Mouse (Mus musculus): Measurements from ENCODE around the gene Prune2. TPM values are rescaled to one million over a fixed set of nuclear protein-coding genes. Genes with fewer than 3 reads are reported as not detected.

The Prune2 gene
- total RNA-seq, 2 experiments from 2014 or later: 16.2 to 17.4 TPM

GRCm38 (mm10) chr19:17108782-17109181 lies 152.9 kb downstream of the Prune2 start:
- no peak for DNase-seq
- intact Hi-C loops (cut with DNase I): no loop called here

GRCm38 (mm10) chr19:17124034-17124735 lies 168.3 kb downstream of the Prune2 start:
- intact Hi-C loops (cut with DNase I): loop anchor here (2.0 kb wide), 2 partner anchors 39 to 241 kb away; no protein-coding TSS in a partner anchor

DNA sequence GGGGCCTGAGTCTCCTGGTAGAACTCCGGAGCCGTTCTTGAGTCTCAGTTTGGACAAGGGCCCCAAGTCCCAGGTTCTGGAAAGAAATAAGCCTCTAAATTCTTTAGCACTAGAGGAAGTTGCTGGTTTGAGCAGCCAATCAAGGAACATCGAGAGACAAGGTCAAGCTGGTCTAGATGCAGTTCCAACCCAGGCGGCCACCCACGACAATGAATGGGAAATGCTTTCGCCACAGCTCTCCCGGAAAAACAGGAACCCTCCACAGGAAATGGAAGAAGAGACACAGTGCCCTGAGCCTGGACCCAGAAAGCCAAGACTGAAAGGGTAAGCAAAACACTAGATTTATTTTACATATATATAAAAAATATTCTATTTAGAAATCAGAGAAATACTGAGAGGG lies 169.5 kb downstream of the Prune2 start:
- peak; percentile 4 to 8 for DNase-seq
- intact Hi-C loops (cut with DNase I): loop anchor here (1.0 to 5.0 kb wide), 4 partner anchors 37 to 1422 kb away; no protein-coding TSS in a partner anchor

More at GRCm38 (mm10) chr19:17124034-17124735, 168.3 kb downstream of the Prune2 start:
- peak; percentile 38 to 76 for DNase-seq

- no peak for DNase-seq
These were observed 174.6 kb downstream of the Prune2 start for GRCm38 (mm10) chr19:17130544-17130943.

GRCm38 (mm10) chr19:17136677-17137460 lies 181.0 kb downstream of the Prune2 start:
- peak; percentile 38 to 52 for DNase-seq
- intact Hi-C loops (cut with DNase I): no loop called here

More at GRCm38 (mm10) chr19:17130544-17130943, 174.6 kb downstream of the Prune2 start:
- intact Hi-C loops (cut with DNase I): no loop called here

- intact Hi-C loops (cut with DNase I): no loop called here
- DNase-seq: no peak
These were observed 181.7 kb downstream of the Prune2 start for GRCm38 (mm10) chr19:17137656-17138055.

DNA sequence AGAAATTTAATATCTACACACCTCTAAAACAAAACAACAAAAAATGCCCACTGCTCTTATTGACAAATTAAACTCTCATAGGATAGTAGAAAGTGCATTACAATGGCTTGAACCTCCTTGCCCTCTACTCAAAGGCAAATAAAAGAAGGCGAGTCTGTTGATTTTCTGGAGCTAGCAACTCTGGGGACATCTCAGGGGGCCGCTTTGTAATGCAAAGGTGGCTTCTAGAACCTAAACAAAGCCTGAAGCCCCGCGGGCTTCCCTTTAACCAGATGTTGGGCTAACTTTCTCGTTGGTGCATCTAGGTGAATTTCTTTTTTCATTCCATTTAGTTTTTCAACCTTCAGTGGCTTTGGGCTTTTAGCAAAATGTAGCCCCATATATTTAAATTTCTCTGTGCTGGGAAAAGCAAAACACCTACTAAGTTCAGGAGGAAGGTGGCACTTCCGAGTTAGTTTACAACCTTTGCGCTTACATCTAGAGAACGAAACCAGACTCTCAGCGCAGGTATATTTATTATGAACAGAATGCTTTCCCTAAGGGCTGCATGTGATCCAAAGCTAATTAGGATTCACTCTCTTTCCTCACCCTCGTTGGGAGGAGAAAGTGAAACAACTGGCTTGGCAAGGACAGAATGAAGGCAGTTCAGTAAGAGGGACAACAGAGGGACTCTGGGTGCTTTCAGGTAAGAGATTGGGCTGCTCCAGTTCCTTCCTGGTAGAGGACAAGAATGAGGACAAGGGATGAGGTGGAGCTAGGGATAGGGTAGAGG lies 182.4 kb downstream of the Prune2 start:
- no peak for DNase-seq
- intact Hi-C loops (cut with DNase I): no loop called here

DNA sequence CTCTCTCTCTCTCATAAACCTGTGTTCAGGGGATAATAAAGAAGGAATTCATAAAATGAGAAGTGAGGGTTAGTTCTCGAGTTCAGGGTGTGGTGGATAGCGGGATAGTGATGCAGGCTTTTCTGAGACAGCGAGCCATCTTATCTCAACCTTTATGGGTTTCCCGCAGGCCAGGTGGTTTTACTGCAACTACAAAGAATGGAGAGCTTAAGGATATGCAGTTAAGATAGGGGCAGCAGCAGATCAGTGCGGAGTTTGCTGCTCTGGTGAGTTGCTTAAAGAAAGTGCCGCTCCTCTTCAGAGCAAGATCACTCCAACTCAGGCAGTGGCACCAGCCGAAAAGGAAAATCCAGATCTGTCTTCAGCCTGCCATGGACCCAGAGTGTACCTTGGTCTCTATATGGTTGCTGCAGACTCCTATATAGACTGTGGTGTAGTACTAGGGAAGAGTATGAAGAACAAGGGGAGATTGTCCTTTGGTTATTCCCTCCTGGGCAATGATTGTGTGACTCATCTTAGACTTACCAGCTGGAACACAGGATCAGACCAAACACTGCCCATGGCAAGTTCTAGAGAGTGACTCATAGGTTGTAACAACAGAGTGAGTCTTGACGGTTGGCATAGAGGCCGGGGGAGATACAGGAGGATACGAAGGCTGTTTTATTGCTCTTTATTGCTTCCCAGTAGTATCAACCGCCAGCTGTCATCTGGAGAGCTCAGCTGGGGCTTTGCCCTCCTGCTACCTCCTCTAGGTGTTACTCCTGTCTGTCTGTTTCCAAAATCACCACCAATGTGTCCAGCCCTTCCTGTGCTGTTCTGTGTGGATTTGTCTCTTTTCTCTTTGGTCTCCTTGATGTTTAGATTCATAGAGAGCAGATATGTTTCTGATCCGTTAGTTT lies 184.3 kb downstream of the Prune2 start:
- no peak for DNase-seq
- intact Hi-C loops (cut with DNase I): no loop called here

GRCm38 (mm10) chr19:17143245-17143644 lies 187.3 kb downstream of the Prune2 start:
- no peak for DNase-seq
- intact Hi-C loops (cut with DNase I): no loop called here

DNA sequence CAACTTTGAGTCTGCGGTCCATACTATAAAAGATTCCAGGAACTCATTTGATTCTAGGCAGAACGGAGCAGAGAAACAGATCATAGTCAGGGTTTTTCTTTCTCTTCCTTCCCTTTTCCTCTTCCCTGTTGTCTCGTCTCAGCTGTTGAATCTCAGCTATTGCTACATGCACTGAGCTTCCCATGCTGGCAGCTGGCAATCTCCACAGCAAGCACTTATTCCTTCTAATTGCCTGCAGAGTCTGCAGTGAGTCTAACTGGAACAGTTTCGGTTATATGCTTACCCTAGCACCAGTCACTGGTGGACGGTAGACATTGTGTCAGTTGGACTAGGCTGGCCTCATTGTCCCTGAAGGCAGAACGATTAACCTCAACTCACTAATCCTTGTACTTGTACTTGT lies 188.3 kb downstream of the Prune2 start:
- intact Hi-C loops (cut with DNase I): no loop called here
- DNase-seq: peak in 1 of 2 experiments; percentile 15

- intact Hi-C loops (cut with DNase I): no loop called here
These were observed 194.1 kb downstream of the Prune2 start for GRCm38 (mm10) chr19:17150064-17150463.

GRCm38 (mm10) chr19:17151781-17152180 lies 195.9 kb downstream of the Prune2 start:
- intact Hi-C loops (cut with DNase I): no loop called here
- DNase-seq: no peak

More at GRCm38 (mm10) chr19:17150064-17150463, 194.1 kb downstream of the Prune2 start:
- no peak for DNase-seq

DNA sequence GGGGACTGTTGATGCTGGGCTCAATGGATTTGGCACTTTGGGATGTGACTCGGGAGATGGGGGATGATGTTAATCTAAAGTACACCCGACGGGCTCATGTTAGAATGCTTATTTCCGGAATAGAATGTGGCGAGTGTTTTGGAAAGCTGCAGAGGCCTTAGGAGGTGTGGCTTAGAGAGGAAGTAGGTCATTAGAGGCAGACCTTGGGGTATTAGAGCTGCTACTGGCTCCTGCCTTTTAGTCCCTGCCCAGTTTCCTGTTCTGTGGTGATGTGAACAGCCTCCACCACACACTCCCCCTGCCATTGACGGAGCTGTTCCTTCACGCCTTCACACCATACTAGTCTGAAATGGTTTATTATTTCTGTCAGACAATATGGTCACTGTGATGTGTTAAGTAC lies 196.5 kb downstream of the Prune2 start:
- DNase-seq: no peak
- intact Hi-C loops (cut with DNase I): no loop called here

- intact Hi-C loops (cut with DNase I): no loop called here
- DNase-seq: no peak
These were observed 198.2 kb downstream of the Prune2 start for GRCm38 (mm10) chr19:17153911-17154639.

DNA sequence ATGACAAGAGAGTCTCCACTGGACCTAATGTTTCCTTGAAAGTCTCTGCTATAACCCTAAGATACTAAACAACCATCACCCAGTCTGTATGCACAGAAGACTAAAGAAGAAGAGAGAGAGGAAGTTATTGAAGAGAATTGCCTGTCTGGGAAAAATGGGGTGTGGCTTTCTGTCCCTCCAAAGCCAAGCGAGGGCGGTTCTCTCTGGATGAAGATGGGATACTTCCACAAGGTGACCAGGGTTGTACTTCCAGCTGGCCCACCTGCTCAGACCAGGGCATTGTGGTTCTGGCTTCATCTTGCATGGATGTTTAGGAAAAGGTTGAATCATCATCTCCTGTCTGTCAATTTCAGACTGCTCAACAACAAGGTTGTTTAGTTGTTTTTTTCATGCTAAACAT lies 199.3 kb downstream of the Prune2 start:
- intact Hi-C loops (cut with DNase I): no loop called here

GRCm38 (mm10) chr19:17159676-17160075 lies 203.8 kb downstream of the Prune2 start:
- intact Hi-C loops (cut with DNase I): no loop called here
- no peak for DNase-seq

More for the DNA sequence above, 199.3 kb downstream of the Prune2 start:
- DNase-seq: no peak

- intact Hi-C loops (cut with DNase I): no loop called here
- DNase-seq: no peak
These were observed 204.3 kb downstream of the Prune2 start for GRCm38 (mm10) chr19:17160231-17160630.

- intact Hi-C loops (cut with DNase I): loop anchor here (1.0 to 2.0 kb wide), 3 partner anchors 39 to 225 kb away; no protein-coding TSS in a partner anchor
- peak; percentile 72 to 75 for DNase-seq
These were observed 207.6 kb downstream of the Prune2 start for GRCm38 (mm10) chr19:17163511-17163953.

GRCm38 (mm10) chr19:17166288-17166687 lies 210.4 kb downstream of the Prune2 start:
- intact Hi-C loops (cut with DNase I): no loop called here

More at GRCm38 (mm10) chr19:17166288-17166687, 210.4 kb downstream of the Prune2 start:
- no peak for DNase-seq

All from heart, postnatal 10 days (tissue).